Mouse (Mus musculus): ENCODE measurements around the gene Prdx5. TPM values are rescaled to one million over a fixed set of nuclear protein-coding genes. Genes with fewer than 3 reads are reported as not detected.

The Prdx5 gene
- total RNA-seq, 1 experiment = 51.6 TPM

DNA sequence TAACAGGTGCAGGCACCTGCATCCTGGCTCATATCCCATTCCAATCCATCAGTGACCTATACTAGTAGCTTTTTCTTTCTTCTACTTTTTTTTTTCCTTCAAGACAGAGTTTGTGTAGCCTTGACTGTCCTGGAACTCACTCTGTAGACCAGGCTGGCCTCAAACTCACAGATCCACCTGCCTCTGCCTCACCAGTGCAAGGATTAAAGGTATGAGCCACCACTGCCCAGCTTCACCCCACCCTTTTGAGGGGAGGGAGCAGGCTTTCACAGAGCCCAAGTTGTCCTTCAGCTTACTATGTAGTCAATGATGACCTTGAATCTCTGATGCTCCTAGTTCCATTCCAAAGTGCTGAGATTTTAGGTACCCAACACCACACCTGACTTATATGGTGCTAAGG, 9.5 kb upstream of the Prdx5 start:
- no peak for DNase-seq (ENCODE audit: low read depth, low spot score)
- Histone ChIP-seq H3K4me3 (ENCODE audit: insufficient read depth in 1 of 2, low read depth in 1 of 2, low read length in 2 of 2, poor library complexity in 1 of 2, severe bottlenecking in 1 of 2) (no peak overlapping the region), H3K4me1 (ENCODE audit: control insufficient read depth in 2 of 2, insufficient read depth in 2 of 2, low read length in 2 of 2, poor library complexity in 1 of 2) (peaks cover 3 to 11% of the 10 kb centered on the region in 2 experiments; a peak in 3 of 4 replicates), H3K9me3 (ENCODE audit: control insufficient read depth, insufficient read depth, low read depth, low read length) (no peaks in the 10 kb centered on the region), H3K9ac (ENCODE audit: insufficient read depth, low read depth, low read length, poor library complexity, severe bottlenecking) (no peak overlapping the region), H3K36me3 (ENCODE audit: control insufficient read depth, insufficient read depth, low read length, poor library complexity, severe bottlenecking) (peaks cover 2% of the 10 kb centered on the region; the same call in 1 of the 2 replicates), H3K27ac (ENCODE audit: insufficient read depth, low read depth, low read length, poor library complexity, severe bottlenecking) (no peak overlapping the region)
- in situ Hi-C loops (cut with MboI; ENCODE audit: low sequenced_read_pairs in 2 of 2, unreplicated experiment in 2 of 2) = no loop called here
- TF ChIP-seq CHD2 (IDR thresholded peaks at IDR 0.05; ENCODE audit: low read depth, low read length) (no peak), MAFK (IDR thresholded peaks at IDR 0.05; ENCODE audit: insufficient read depth, low read depth, low read length) (no peak), ZNF384 (IDR thresholded peaks at IDR 0.05; ENCODE audit: low read depth, low read length) (no peak), ZC3H11A (IDR thresholded peaks at IDR 0.05; ENCODE audit: borderline replicate concordance, low read depth, low read length) (no peak), HCFC1 (IDR thresholded peaks at IDR 0.05; ENCODE audit: borderline replicate concordance, insufficient read depth, low read length) (no peak)

- no peak overlapping the region for H3K9ac ChIP-seq (ENCODE audit: insufficient read depth, low read depth, low read length, poor library complexity, severe bottlenecking)
- H3K4me1 ChIP-seq (ENCODE audit: control insufficient read depth in 2 of 2, insufficient read depth in 2 of 2, low read length in 2 of 2, poor library complexity in 1 of 2) = peaks cover 3 to 11% of the 10 kb centered on the region in 2 experiments; a peak in 3 of 4 replicates
- in situ Hi-C loops (cut with MboI; ENCODE audit: low sequenced_read_pairs in 2 of 2, unreplicated experiment in 2 of 2) = no loop called here
- H3K36me3 ChIP-seq (ENCODE audit: control insufficient read depth, insufficient read depth, low read length, poor library complexity, severe bottlenecking) = peaks cover 4% of the 10 kb centered on the region; the same call in 1 of the 2 replicates
- no peak overlapping the region for H3K27ac ChIP-seq (ENCODE audit: insufficient read depth, low read depth, low read length, poor library complexity, severe bottlenecking)
- TF ChIP-seq ZNF384 (IDR thresholded peaks at IDR 0.05; ENCODE audit: low read depth, low read length) (no peak), MAFK (IDR thresholded peaks at IDR 0.05; ENCODE audit: insufficient read depth, low read depth, low read length) (no peak), HCFC1 (IDR thresholded peaks at IDR 0.05; ENCODE audit: borderline replicate concordance, insufficient read depth, low read length) (no peak), CHD2 (IDR thresholded peaks at IDR 0.05; ENCODE audit: low read depth, low read length) (no peak), ZC3H11A (IDR thresholded peaks at IDR 0.05; ENCODE audit: borderline replicate concordance, low read depth, low read length) (no peak)
- DNase-seq (ENCODE audit: low read depth, low spot score) = no peak
- no peak overlapping the region for H3K4me3 ChIP-seq (ENCODE audit: insufficient read depth in 1 of 2, low read depth in 1 of 2, low read length in 2 of 2, poor library complexity in 1 of 2, severe bottlenecking in 1 of 2)
- no peaks in the 10 kb centered on the region for H3K9me3 ChIP-seq (ENCODE audit: control insufficient read depth, insufficient read depth, low read depth, low read length)
Observed at GRCm38 (mm10) chr19:6918321-6918720, 8.4 kb upstream of the Prdx5 start.

DNA sequence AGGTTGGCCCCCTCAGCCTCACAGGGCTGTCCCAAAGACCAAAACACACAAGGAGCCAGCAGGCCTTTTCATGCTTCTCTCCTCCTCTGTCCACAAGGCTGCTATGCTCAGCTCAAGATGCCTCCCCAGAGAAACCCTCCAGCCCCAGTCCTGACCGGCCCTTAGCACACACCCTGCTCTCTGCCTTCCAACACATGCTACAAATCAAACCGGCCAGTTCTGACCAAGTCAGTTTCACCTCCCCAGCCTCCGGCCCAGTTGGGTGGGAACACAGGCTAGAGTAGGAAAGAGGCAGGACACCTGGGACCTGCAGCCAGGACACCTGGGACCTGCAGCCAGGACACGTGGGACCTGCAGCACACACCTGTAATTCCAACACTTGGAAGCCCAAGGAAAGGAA, 6.6 kb upstream of the Prdx5 start:
- in situ Hi-C loops (cut with MboI; ENCODE audit: low sequenced_read_pairs in 2 of 2, unreplicated experiment in 2 of 2) = no loop called here
- no peak for DNase-seq (ENCODE audit: low read depth, low spot score)
- peaks cover 0 to 8% of the 10 kb centered on the region in 2 experiments; a peak in 2 of 4 replicates for H3K4me1 ChIP-seq (ENCODE audit: control insufficient read depth in 2 of 2, insufficient read depth in 2 of 2, low read length in 2 of 2, poor library complexity in 1 of 2)
- H3K27ac ChIP-seq (ENCODE audit: insufficient read depth, low read depth, low read length, poor library complexity, severe bottlenecking) = no peak overlapping the region
- no peak overlapping the region for H3K4me3 ChIP-seq (ENCODE audit: insufficient read depth in 1 of 2, low read depth in 1 of 2, low read length in 2 of 2, poor library complexity in 1 of 2, severe bottlenecking in 1 of 2)
- H3K36me3 ChIP-seq (ENCODE audit: control insufficient read depth, insufficient read depth, low read length, poor library complexity, severe bottlenecking) = peaks cover 20% of the 10 kb centered on the region
- no peak overlapping the region for H3K9ac ChIP-seq (ENCODE audit: insufficient read depth, low read depth, low read length, poor library complexity, severe bottlenecking)
- H3K9me3 ChIP-seq (ENCODE audit: control insufficient read depth, insufficient read depth, low read depth, low read length) = no peaks in the 10 kb centered on the region
- no peak for TF ChIP-seq MAFK (IDR thresholded peaks at IDR 0.05; ENCODE audit: insufficient read depth, low read depth, low read length)
- TF ChIP-seq ZC3H11A (IDR thresholded peaks at IDR 0.05; ENCODE audit: borderline replicate concordance, low read depth, low read length) = no peak
- TF ChIP-seq ZNF384 (IDR thresholded peaks at IDR 0.05; ENCODE audit: low read depth, low read length) = no peak
- no peak for TF ChIP-seq HCFC1 (IDR thresholded peaks at IDR 0.05; ENCODE audit: borderline replicate concordance, insufficient read depth, low read length)
- no peak for TF ChIP-seq CHD2 (IDR thresholded peaks at IDR 0.05; ENCODE audit: low read depth, low read length)

GRCm38 (mm10) chr19:6915276-6915675, 5.4 kb upstream of the Prdx5 start:
- no peak for DNase-seq (ENCODE audit: low read depth, low spot score)
- H3K9me3 ChIP-seq (ENCODE audit: control insufficient read depth, insufficient read depth, low read depth, low read length) = no peaks in the 10 kb centered on the region
- no peak overlapping the region for H3K4me3 ChIP-seq (ENCODE audit: insufficient read depth in 1 of 2, low read depth in 1 of 2, low read length in 2 of 2, poor library complexity in 1 of 2, severe bottlenecking in 1 of 2)
- TF ChIP-seq ZNF384 (IDR thresholded peaks at IDR 0.05; ENCODE audit: low read depth, low read length) (no peak), CHD2 (IDR thresholded peaks at IDR 0.05; ENCODE audit: low read depth, low read length) (no peak), MAFK (IDR thresholded peaks at IDR 0.05; ENCODE audit: insufficient read depth, low read depth, low read length) (no peak), ZC3H11A (IDR thresholded peaks at IDR 0.05; ENCODE audit: borderline replicate concordance, low read depth, low read length) (no peak), HCFC1 (IDR thresholded peaks at IDR 0.05; ENCODE audit: borderline replicate concordance, insufficient read depth, low read length) (no peak)
- no peak overlapping the region for H3K9ac ChIP-seq (ENCODE audit: insufficient read depth, low read depth, low read length, poor library complexity, severe bottlenecking)
- H3K36me3 ChIP-seq (ENCODE audit: control insufficient read depth, insufficient read depth, low read length, poor library complexity, severe bottlenecking) = peaks cover 25% of the 10 kb centered on the region
- no peak overlapping the region for H3K27ac ChIP-seq (ENCODE audit: insufficient read depth, low read depth, low read length, poor library complexity, severe bottlenecking)
- in situ Hi-C loops (cut with MboI; ENCODE audit: low sequenced_read_pairs in 2 of 2, unreplicated experiment in 2 of 2) = no loop called here
- peaks cover 0 to 7% of the 10 kb centered on the region in 2 experiments; a peak in 2 of 4 replicates for H3K4me1 ChIP-seq (ENCODE audit: control insufficient read depth in 2 of 2, insufficient read depth in 2 of 2, low read length in 2 of 2, poor library complexity in 1 of 2)
